Mouse (Mus musculus): ENCODE data around the gene Ank2. TPM values are rescaled to one million over a fixed set of nuclear protein-coding genes. Genes with fewer than 3 reads are reported as not detected.

The Ank2 gene
- polyA plus RNA-seq, 1 experiment from 2014 or later, result 189 TPM

- Histone ChIP-seq H3K4me3 (ENCODE audit: low read depth, low read length) (no peak overlapping the region), H3K27me3 (ENCODE audit: control insufficient read depth, insufficient read depth, low read depth, low read length) (no peaks in the 10 kb centered on the region), H3K4me1 (ENCODE audit: control insufficient read depth, insufficient read depth, low read length) (no peaks in the 10 kb centered on the region), H3K36me3 (ENCODE audit: control insufficient read depth, insufficient read depth, low read length) (no peaks in the 10 kb centered on the region), H3K27ac (ENCODE audit: low read length) (no peak overlapping the region), H3K9me3 (replicated peaks; ENCODE audit: control insufficient read depth, low read length, poor library complexity, severe bottlenecking) (no peaks in the 10 kb centered on the region), H3K4me2 (ENCODE audit: low read length) (no peak overlapping the region), H3K9ac (ENCODE audit: low read depth, low read length) (no peak overlapping the region)
- 80% methylated on average over 6 of the region's 6 CpGs for WGBS
- no peak for ATAC-seq
Measured at GRCm38 (mm10) chr3:127453254-127453653, 45.9 kb downstream of the Ank2 start.

GRCm38 (mm10) chr3:127452233-127452632, 46.9 kb downstream of the Ank2 start:
- no peaks in the 10 kb centered on the region for H3K4me1 ChIP-seq (ENCODE audit: control insufficient read depth, insufficient read depth, low read length)
- no peak overlapping the region for H3K9ac ChIP-seq (ENCODE audit: low read depth, low read length)
- no peak overlapping the region for H3K27ac ChIP-seq (ENCODE audit: low read length)
- 43% methylated on average over 13 of the region's 13 CpGs for WGBS
- H3K4me3 ChIP-seq (ENCODE audit: low read depth, low read length), result no peak overlapping the region
- H3K36me3 ChIP-seq (ENCODE audit: control insufficient read depth, insufficient read depth, low read length), result no peaks in the 10 kb centered on the region
- ATAC-seq, result no peak
- no peaks in the 10 kb centered on the region for H3K27me3 ChIP-seq (ENCODE audit: control insufficient read depth, insufficient read depth, low read depth, low read length)
- H3K9me3 ChIP-seq (replicated peaks; ENCODE audit: control insufficient read depth, low read length, poor library complexity, severe bottlenecking), result no peaks in the 10 kb centered on the region
- no peak overlapping the region for H3K4me2 ChIP-seq (ENCODE audit: low read length)

GRCm38 (mm10) chr3:127451741-127452140, 47.4 kb downstream of the Ank2 start:
- Histone ChIP-seq H3K4me3 (ENCODE audit: low read depth, low read length) (no peak overlapping the region), H3K9me3 (replicated peaks; ENCODE audit: control insufficient read depth, low read length, poor library complexity, severe bottlenecking) (no peaks in the 10 kb centered on the region), H3K9ac (ENCODE audit: low read depth, low read length) (no peak overlapping the region), H3K36me3 (ENCODE audit: control insufficient read depth, insufficient read depth, low read length) (no peaks in the 10 kb centered on the region), H3K27ac (ENCODE audit: low read length) (no peak overlapping the region), H3K4me2 (ENCODE audit: low read length) (no peak overlapping the region), H3K27me3 (ENCODE audit: control insufficient read depth, insufficient read depth, low read depth, low read length) (no peaks in the 10 kb centered on the region), H3K4me1 (ENCODE audit: control insufficient read depth, insufficient read depth, low read length) (no peaks in the 10 kb centered on the region)
- ATAC-seq, result no peak
- WGBS, result 79% methylated on average over 9 of the region's 9 CpGs

- WGBS, result 11% methylated on average over 3 of the region's 3 CpGs
- no peaks in the 10 kb centered on the region for H3K9me3 ChIP-seq (replicated peaks; ENCODE audit: control insufficient read depth, low read length, poor library complexity, severe bottlenecking)
- ATAC-seq, result no peak
Measured at GRCm38 (mm10) chr3:127451070-127451469, 48.1 kb downstream of the Ank2 start.

GRCm38 (mm10) chr3:127446173-127446572, 53.0 kb downstream of the Ank2 start:
- 55% methylated on average over 5 of the region's 5 CpGs for WGBS
- no peak overlapping the region for H3K27ac ChIP-seq (ENCODE audit: low read length)
- no peak overlapping the region for H3K9ac ChIP-seq (ENCODE audit: low read depth, low read length)
- H3K36me3 ChIP-seq (ENCODE audit: control insufficient read depth, insufficient read depth, low read length), result no peaks in the 10 kb centered on the region
- H3K9me3 ChIP-seq (replicated peaks; ENCODE audit: control insufficient read depth, low read length, poor library complexity, severe bottlenecking), result no peaks in the 10 kb centered on the region
- H3K27me3 ChIP-seq (ENCODE audit: control insufficient read depth, insufficient read depth, low read depth, low read length), result no peaks in the 10 kb centered on the region
- no peak overlapping the region for H3K4me2 ChIP-seq (ENCODE audit: low read length)
- H3K4me3 ChIP-seq (ENCODE audit: low read depth, low read length), result no peak overlapping the region
- 0 out of 2 replicates have a peak, but pooled peaks have one; percentile 58 for ATAC-seq
- no peaks in the 10 kb centered on the region for H3K4me1 ChIP-seq (ENCODE audit: control insufficient read depth, insufficient read depth, low read length)

More at GRCm38 (mm10) chr3:127451070-127451469, 48.1 kb downstream of the Ank2 start:
- Histone ChIP-seq H3K27ac (ENCODE audit: low read length) (no peak overlapping the region), H3K27me3 (ENCODE audit: control insufficient read depth, insufficient read depth, low read depth, low read length) (no peaks in the 10 kb centered on the region), H3K4me2 (ENCODE audit: low read length) (no peak overlapping the region), H3K4me3 (ENCODE audit: low read depth, low read length) (no peak overlapping the region), H3K36me3 (ENCODE audit: control insufficient read depth, insufficient read depth, low read length) (no peaks in the 10 kb centered on the region), H3K9ac (ENCODE audit: low read depth, low read length) (no peak overlapping the region), H3K4me1 (ENCODE audit: control insufficient read depth, insufficient read depth, low read length) (no peaks in the 10 kb centered on the region)

- H3K4me1 ChIP-seq (ENCODE audit: control insufficient read depth, insufficient read depth, low read length), result no peaks in the 10 kb centered on the region
- 50% methylated on average over 3 of the region's 3 CpGs for WGBS
- no peaks in the 10 kb centered on the region for H3K36me3 ChIP-seq (ENCODE audit: control insufficient read depth, insufficient read depth, low read length)
- H3K27me3 ChIP-seq (ENCODE audit: control insufficient read depth, insufficient read depth, low read depth, low read length), result no peaks in the 10 kb centered on the region; the same call in 1 of the 2 replicates
- ATAC-seq, result no peak
- H3K27ac ChIP-seq (ENCODE audit: low read length), result no peak overlapping the region
- H3K9ac ChIP-seq (ENCODE audit: low read depth, low read length), result no peak overlapping the region
- H3K4me2 ChIP-seq (ENCODE audit: low read length), result no peak overlapping the region
- no peak overlapping the region for H3K4me3 ChIP-seq (ENCODE audit: low read depth, low read length)
- no peaks in the 10 kb centered on the region for H3K9me3 ChIP-seq (replicated peaks; ENCODE audit: control insufficient read depth, low read length, poor library complexity, severe bottlenecking)
Measured at GRCm38 (mm10) chr3:127433291-127433690, 65.9 kb downstream of the Ank2 start.

GRCm38 (mm10) chr3:127429866-127430265, 69.3 kb downstream of the Ank2 start:
- Histone ChIP-seq H3K27ac (ENCODE audit: low read length) (no peak overlapping the region), H3K4me3 (ENCODE audit: low read depth, low read length) (no peak overlapping the region), H3K9ac (ENCODE audit: low read depth, low read length) (no peak overlapping the region), H3K36me3 (ENCODE audit: control insufficient read depth, insufficient read depth, low read length) (no peaks in the 10 kb centered on the region), H3K27me3 (ENCODE audit: control insufficient read depth, insufficient read depth, low read depth, low read length) (no peaks in the 10 kb centered on the region; the same call in 1 of the 2 replicates), H3K4me1 (ENCODE audit: control insufficient read depth, insufficient read depth, low read length) (no peaks in the 10 kb centered on the region), H3K4me2 (ENCODE audit: low read length) (no peak overlapping the region), H3K9me3 (replicated peaks; ENCODE audit: control insufficient read depth, low read length, poor library complexity, severe bottlenecking) (no peaks in the 10 kb centered on the region)
- WGBS, result 66% methylated on average over 13 of the region's 13 CpGs
- ATAC-seq, result no peak

GRCm38 (mm10) chr3:127428527-127428926, 70.6 kb downstream of the Ank2 start:
- ATAC-seq, result no peak
- H3K27ac ChIP-seq (ENCODE audit: low read length), result no peak overlapping the region
- WGBS, result 97% methylated on average over 3 of the region's 3 CpGs

GRCm38 (mm10) chr3:127416950-127417349, 82.2 kb downstream of the Ank2 start:
- no peak overlapping the region for H3K27ac ChIP-seq (ENCODE audit: low read length)
- H3K36me3 ChIP-seq (ENCODE audit: control insufficient read depth, insufficient read depth, low read length), result no peaks in the 10 kb centered on the region
- H3K4me2 ChIP-seq (ENCODE audit: low read length), result no peak overlapping the region
- H3K9me3 ChIP-seq (replicated peaks; ENCODE audit: control insufficient read depth, low read length, poor library complexity, severe bottlenecking), result no peaks in the 10 kb centered on the region
- no peaks in the 10 kb centered on the region for H3K4me1 ChIP-seq (ENCODE audit: control insufficient read depth, insufficient read depth, low read length)
- no peak for ATAC-seq
- no peak overlapping the region for H3K9ac ChIP-seq (ENCODE audit: low read depth, low read length)
- H3K4me3 ChIP-seq (ENCODE audit: low read depth, low read length), result no peak overlapping the region
- no peaks in the 10 kb centered on the region for H3K27me3 ChIP-seq (ENCODE audit: control insufficient read depth, insufficient read depth, low read depth, low read length)
- WGBS, result 88% methylated on average over 4 of the region's 4 CpGs

More at GRCm38 (mm10) chr3:127428527-127428926, 70.6 kb downstream of the Ank2 start:
- Histone ChIP-seq H3K4me3 (ENCODE audit: low read depth, low read length) (no peak overlapping the region), H3K4me2 (ENCODE audit: low read length) (no peak overlapping the region), H3K9ac (ENCODE audit: low read depth, low read length) (no peak overlapping the region), H3K27me3 (ENCODE audit: control insufficient read depth, insufficient read depth, low read depth, low read length) (no peaks in the 10 kb centered on the region; the same call in 1 of the 2 replicates), H3K9me3 (replicated peaks; ENCODE audit: control insufficient read depth, low read length, poor library complexity, severe bottlenecking) (no peaks in the 10 kb centered on the region), H3K4me1 (ENCODE audit: control insufficient read depth, insufficient read depth, low read length) (no peaks in the 10 kb centered on the region), H3K36me3 (ENCODE audit: control insufficient read depth, insufficient read depth, low read length) (no peaks in the 10 kb centered on the region)
